Mouse (Mus musculus): Measurements from ENCODE around the gene Phf23. TPM values are rescaled to one million over a fixed set of nuclear protein-coding genes. Genes with fewer than 3 reads are reported as not detected.
"Not testable (repeated sequence)": the region's sequence is repeated elsewhere in the genome, so short reads cannot be mapped to it uniquely, and the experiment has no call there.

The Phf23 gene
- 58.6 and 61.3 TPM in 2 replicates for polyA plus RNA-seq (2015; fragmentation: Nextera tagmentation; extraction: Ambion mirVana)

DNA sequence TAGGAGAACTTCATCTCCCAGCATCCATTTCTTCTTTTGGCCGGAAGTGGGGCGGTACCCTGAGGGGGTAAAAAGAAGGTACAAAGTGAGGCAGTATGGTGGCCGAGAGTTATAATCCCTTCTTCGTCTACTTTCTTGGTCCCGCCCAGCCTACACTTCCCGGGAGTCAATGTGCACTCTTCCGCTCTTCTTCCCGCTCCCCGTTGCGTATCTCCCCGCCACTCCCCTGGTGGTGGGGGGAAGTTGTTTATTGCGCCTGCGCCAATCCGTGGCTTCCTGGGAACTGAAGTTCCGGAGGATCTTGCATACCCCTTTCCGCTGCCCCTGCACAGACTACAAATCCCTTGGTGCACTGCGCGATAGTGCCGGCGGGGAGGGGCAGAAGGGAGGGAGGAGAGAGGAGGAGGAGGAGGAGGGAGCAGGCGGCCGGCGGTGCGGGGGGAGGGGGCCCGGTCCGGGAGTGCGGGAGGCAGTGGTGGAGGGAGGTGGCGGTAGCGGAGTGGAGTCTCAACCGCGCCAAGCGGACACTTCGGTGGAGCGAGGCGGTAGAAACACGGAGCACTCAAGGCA lies at the start of gene Phf23:
Gene Phf23 (plus strand): TSS at position 387 of the 570 bp plus-strand sequence.
- ATAC-seq = peak; percentile 82

DNA sequence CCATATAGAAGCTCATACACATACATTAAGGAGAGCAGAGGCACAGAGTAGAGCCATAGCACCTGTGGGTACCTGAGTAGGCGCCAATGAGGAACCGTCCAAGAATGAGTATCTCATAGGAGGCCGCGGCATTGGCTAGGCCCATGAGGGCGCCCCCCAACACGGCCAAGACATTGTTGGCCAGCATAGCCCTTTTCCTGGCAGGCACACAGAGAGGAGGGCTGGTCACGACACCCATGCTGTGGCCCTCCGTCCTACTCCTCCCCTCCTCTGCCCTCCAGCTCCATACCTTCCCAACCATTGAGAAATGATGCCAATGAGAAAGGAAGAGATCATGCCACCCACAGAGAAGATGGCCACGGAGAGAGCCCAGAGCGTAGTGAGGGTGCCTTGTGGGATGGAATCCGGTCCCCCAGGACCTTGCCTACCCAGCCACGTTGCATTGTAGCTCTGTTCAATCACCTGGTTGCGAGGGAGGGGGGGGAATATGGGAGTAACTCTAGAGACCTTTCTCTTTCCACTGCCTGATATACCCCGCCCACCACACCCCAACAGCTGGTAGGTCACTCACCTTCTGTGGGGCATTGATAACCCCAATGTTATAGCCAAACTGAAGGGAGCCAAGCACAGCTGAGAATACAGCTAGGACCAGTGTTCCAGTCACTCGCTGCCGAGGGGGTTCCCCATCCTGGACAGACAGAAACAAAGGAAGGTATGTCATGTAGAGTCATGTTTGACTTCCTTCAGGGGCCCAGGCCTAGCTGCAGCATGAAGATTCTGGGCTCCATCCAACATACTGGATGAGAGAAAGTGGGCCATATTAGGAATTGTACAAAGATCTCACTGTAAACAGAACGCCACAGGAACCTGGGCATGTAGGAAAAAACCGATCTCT lies 49.3 kb upstream of the Phf23 start:
- peak overlapping the region; percentile 48; the same call in 1 of the 2 replicates for H3K4me3 ChIP-seq (replicated peaks)
- H3K9ac ChIP-seq = peak overlapping the region; percentile 10; the same call in 1 of the 2 replicates
- ATAC-seq = no peak
- H3K9me3 ChIP-seq = no peaks in the 10 kb centered on the region
- H3K27ac ChIP-seq = 0 out of 2 replicates have a peak overlapping the region, but pooled peaks have one; percentile 72
- H3K4me1 ChIP-seq (replicated peaks) = peaks cover 12% of the 10 kb centered on the region; the same call in 1 of the 2 replicates
- peaks cover 6% of the 10 kb centered on the region; the same call in 1 of the 2 replicates for H3K36me3 ChIP-seq
- WGBS = 82% methylated on average over 16 of the region's 18 CpGs
- peak overlapping the region; percentile 78 for H3K4me2 ChIP-seq (replicated peaks)
- no peaks in the 10 kb centered on the region for H3K27me3 ChIP-seq (replicated peaks)

More for the DNA sequence above, at the start of gene Phf23:
- Histone ChIP-seq H3K9ac (peak within 1 kb of the TSS; percentile 90), H3K4me1 (replicated peaks) (peaks cover 26% of the 10 kb centered on the region), H3K9me3 (no peaks in the 10 kb centered on the region), H3K27ac (peak within 1 kb of the TSS; percentile 96), H3K4me3 (replicated peaks) (peak within 1 kb of the TSS; percentile 94), H3K4me2 (replicated peaks) (peak within 1 kb of the TSS; percentile 60), H3K27me3 (replicated peaks) (no peaks in the 10 kb centered on the region), H3K36me3 (peaks cover 24% of the 10 kb centered on the region)
- WGBS = under 1% methylated on average over 36 of the region's 36 CpGs

DNA sequence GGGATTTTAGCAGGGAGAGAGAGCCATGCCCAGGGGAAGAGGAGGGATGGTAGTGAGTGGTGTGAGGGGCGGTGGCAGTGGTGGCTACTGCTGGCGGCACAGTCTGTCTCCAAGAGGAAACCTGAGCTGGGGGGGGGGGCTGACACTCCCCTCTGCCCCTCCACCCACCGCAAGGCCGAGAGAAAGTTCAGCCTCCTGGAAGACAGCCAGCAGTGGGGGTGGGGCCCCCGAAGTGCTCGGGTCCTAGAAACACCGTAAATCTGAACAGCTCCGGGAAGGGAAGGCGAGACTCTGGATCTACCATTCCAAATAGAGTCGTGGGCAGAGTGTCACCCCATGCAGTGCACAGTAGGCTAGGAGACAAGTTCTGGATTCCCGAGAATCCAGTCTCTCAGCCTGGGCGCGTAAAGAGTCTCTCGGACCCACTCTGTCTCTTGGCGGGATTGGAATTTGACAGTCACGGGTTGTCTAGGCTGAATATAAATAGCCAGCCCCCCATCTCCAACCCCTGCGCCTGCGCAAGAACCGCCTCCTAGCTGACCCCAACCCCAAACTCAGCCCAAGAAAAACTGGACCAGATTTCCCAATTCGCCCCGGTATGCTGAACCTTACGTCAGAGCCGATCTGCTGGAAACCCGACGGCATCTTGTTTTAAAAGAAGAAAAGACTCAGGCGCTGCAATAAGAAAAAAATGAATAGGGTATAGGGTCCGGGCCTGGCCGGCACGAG lies 48.1 kb upstream of the Phf23 start:
- ATAC-seq = peak; percentile 53
- Histone ChIP-seq H3K4me3 (replicated peaks) (peak overlapping the region; percentile 48), H3K4me1 (replicated peaks) (peaks cover 12% of the 10 kb centered on the region; the same call in 1 of the 2 replicates), H3K9ac (peak overlapping the region; percentile 44), H3K4me2 (replicated peaks) (peak overlapping the region; percentile 78), H3K36me3 (peaks cover 6% of the 10 kb centered on the region; the same call in 1 of the 2 replicates), H3K9me3 (no peaks in the 10 kb centered on the region), H3K27ac (peak overlapping the region; percentile 72), H3K27me3 (replicated peaks) (no peaks in the 10 kb centered on the region)
- WGBS = 5% methylated on average over 29 of the region's 29 CpGs

DNA sequence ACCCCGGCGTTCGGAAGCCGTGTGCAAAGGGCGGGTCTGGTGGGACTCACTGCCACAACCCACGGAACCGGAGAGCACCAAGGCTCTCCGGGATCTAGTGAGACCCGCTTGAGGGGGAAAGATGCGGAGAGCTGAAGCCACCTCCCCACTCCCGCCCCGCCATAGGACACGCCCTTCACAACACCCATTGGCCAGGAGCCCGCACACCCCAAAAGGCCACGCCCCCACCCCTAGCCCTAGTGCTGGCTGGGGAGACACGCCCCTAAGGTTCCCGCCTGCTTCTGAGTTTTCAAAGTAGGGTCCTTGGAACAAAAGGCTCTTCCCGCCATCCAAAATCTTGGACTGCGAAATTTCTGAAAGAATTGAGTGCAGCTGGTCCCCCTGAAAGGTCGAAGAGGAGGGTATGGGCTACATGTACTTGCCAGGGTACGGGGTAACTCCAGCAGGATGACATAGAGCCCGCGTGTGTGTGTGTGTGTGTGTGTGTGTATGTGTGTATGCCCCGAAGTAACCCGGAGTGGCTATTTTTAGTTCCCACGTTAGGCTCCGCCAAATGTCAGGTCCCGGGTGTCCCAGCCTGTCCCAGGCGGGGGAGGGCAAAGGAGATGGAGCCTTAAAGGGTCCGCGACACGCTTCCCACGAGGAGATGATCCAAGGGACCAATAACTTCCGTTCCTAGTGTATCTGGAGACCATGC lies 47.4 kb upstream of the Phf23 start, which contains the start of gene Slc2a4:
Gene Slc2a4 (minus strand): TSS at position 123 of the 697 bp plus-strand sequence.
- peak; percentile 95 for ATAC-seq
- no peaks in the 10 kb centered on the region for H3K27me3 ChIP-seq (replicated peaks)
- WGBS = under 1% methylated on average over 34 of the region's 34 CpGs
- peak within 1 kb of the TSS; percentile 78 for H3K4me2 ChIP-seq (replicated peaks)
- H3K4me3 ChIP-seq (replicated peaks) = peak within 1 kb of the TSS; percentile 48
- H3K36me3 ChIP-seq = peaks cover 6% of the 10 kb centered on the region; the same call in 1 of the 2 replicates
- peak within 1 kb of the TSS; percentile 44 for H3K9ac ChIP-seq
- H3K9me3 ChIP-seq = no peaks in the 10 kb centered on the region
- H3K27ac ChIP-seq = peak within 1 kb of the TSS; percentile 72
- peaks cover 12% of the 10 kb centered on the region; the same call in 1 of the 2 replicates for H3K4me1 ChIP-seq (replicated peaks)

DNA sequence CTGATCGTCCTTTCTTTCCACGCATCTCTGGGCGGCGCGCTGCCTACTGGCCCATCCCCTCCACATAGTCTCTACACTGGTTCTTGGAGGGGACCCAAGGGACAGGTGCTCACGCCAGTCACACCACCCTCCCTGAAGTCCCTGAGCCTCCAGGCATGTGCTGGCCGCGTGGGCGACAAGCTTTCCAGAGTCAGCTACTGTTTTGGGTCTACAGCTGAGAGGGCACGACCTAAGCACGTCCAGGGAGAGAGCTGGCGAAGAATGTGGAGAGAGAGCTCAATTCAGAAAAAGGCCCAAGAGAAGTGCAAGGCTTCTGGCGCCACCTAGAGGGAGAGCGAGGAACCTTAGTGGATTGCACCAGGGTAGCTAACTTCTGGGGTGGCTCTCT lies 46.8 kb upstream of the Phf23 start:
- Histone ChIP-seq H3K4me1 (replicated peaks) (peaks cover 12% of the 10 kb centered on the region; the same call in 1 of the 2 replicates), H3K36me3 (peaks cover 6% of the 10 kb centered on the region; the same call in 1 of the 2 replicates), H3K27me3 (replicated peaks) (no peaks in the 10 kb centered on the region), H3K9ac (peak overlapping the region; percentile 36; the same call in 1 of the 2 replicates), H3K27ac (peak overlapping the region; percentile 51), H3K9me3 (no peaks in the 10 kb centered on the region), H3K4me3 (replicated peaks) (peak overlapping the region; percentile 48), H3K4me2 (replicated peaks) (peak overlapping the region; percentile 78)
- WGBS = under 1% methylated on average over 14 of the region's 14 CpGs
- ATAC-seq = peak; percentile 45

DNA sequence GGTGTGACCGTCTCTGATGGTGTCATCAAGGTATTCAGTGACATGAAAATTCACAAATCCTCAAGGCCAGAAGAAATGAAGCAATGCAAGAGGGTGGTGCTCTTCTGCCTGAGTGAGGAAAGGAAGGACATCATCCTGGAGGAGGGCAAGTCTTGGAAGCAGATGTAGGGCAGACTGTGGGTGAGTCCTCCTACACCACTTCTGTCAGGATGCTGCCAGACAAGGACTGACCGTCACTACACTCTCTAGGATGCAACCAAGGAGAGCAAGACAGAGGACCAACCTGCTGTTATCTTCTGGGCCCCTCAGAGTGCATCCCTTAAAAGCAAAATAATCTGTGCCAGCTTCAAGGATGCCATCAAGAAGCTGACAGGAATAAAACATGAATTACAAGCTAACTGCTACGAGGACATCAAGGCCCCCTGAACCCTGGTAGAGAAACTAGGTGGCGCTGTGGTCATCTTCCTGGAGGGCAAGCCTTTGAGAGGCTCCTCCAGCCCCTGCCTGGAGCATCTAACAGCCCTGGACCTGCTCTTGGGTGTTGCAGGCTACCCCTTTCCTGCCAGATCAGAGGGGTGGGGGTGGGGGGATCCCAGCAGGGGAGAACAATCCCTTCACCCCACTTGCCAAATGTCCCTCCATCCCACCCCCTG lies 44.6 kb upstream of the Phf23 start:
- WGBS = 49% methylated on average over 4 of the region's 4 CpGs
- Histone ChIP-seq H3K4me1 (replicated peaks) (peaks cover 9% of the 10 kb centered on the region; the same call in 1 of the 2 replicates), H3K27ac (no peak overlapping the region), H3K4me3 (replicated peaks) (no peak overlapping the region), H3K4me2 (replicated peaks) (no peak overlapping the region), H3K9ac (no peak overlapping the region), H3K27me3 (replicated peaks) (no peaks in the 10 kb centered on the region), H3K9me3 (no peaks in the 10 kb centered on the region), H3K36me3 (no peaks in the 10 kb centered on the region)
- no peak for ATAC-seq

DNA sequence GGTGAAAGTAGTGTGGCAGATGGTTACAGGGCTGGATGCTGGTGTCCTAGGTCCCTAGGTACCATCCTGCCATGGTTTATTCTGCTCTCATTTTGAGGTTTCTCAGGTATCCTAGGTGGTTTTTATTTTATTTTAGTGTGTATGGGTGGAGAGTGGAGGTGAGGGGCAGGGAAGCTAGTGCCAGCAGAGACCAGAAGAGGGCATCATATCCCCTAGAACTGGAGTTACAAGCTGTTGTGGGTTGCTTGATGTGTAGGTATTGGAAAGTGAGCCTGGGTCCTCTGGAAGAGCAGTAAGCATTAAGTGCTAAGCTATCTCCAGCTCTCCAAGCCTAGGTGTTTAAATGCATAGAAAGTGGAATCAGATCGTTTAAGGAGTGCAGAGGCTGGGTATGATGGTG lies 43.3 kb upstream of the Phf23 start:
- no peak overlapping the region for H3K4me2 ChIP-seq (replicated peaks)
- ATAC-seq = no peak
- H3K9ac ChIP-seq = no peak overlapping the region
- no peak overlapping the region for H3K4me3 ChIP-seq (replicated peaks)
- H3K27me3 ChIP-seq (replicated peaks) = no peaks in the 10 kb centered on the region
- H3K4me1 ChIP-seq (replicated peaks) = peaks cover 9% of the 10 kb centered on the region; the same call in 1 of the 2 replicates
- 30% methylated on average over 1 of the region's 1 CpGs for WGBS
- no peaks in the 10 kb centered on the region for H3K9me3 ChIP-seq
- H3K36me3 ChIP-seq = no peaks in the 10 kb centered on the region
- no peak overlapping the region for H3K27ac ChIP-seq

DNA sequence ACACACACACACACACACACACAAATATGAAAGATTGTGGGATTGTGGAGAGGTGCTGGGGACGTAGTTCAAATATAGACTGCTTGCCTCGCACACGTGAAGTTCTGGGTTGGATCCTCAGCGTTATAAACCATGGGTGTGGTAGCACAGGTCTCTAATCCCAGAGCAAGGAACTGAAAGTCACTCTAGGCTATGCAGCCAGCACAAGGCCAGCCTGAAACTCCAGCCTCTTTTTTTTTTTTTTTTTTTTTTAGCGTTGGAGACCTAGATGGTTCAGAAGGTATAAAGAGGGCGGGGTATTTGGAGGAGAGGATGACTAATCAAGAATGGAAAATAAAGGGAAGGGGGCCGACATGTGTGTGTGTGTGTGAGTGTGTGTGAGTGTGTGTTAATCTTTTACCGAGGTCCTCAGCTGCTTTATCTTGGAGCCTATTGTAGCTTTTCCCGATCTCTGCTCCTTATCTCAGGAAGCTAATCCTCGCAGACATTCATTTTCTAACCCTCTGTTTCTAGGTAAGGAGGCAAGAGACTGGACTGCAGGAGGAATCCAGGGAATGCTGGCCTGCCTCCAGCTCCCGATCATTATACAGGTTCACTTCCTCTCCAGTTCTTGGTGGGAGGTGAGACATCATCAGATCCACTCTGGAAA lies 42.2 kb upstream of the Phf23 start:
- no peaks in the 10 kb centered on the region for H3K9me3 ChIP-seq
- H3K9ac ChIP-seq = no peak overlapping the region
- H3K27me3 ChIP-seq (replicated peaks) = no peaks in the 10 kb centered on the region
- peak overlapping the region; percentile 28; the same call in 1 of the 2 replicates for H3K4me2 ChIP-seq (replicated peaks)
- 35% methylated on average over 11 of the region's 11 CpGs for WGBS
- ATAC-seq = peak; percentile 58
- H3K36me3 ChIP-seq = no peaks in the 10 kb centered on the region
- no peak overlapping the region for H3K4me3 ChIP-seq (replicated peaks)
- peaks cover 5% of the 10 kb centered on the region; the same call in 1 of the 2 replicates for H3K4me1 ChIP-seq (replicated peaks)
- H3K27ac ChIP-seq = peak overlapping the region; percentile 40; the same call in 1 of the 2 replicates

DNA sequence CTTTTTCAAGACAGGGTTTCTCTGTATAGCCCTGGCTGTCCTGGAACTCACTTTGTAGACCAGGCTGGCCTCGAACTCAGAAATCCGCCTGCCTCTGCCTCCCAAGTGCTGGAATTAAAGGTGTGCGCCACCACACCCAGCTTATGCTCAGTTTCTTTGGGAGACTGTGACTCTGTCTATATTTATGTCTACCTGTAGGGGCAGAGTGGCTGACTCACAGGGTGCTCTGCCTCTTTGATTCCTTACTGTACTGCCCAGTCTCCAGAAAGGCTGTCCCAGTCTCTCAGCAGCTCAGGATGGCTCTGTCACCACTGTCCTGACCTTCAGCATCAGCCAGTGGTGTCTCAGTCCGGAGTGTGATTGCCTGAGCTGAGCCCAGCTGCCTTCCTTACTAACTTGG lies 40.0 kb upstream of the Phf23 start:
- not testable (repeated sequence) for H3K9ac ChIP-seq; H3K4me1 ChIP-seq (replicated peaks); H3K27ac ChIP-seq; H3K9me3 ChIP-seq; H3K4me3 ChIP-seq (replicated peaks); H3K27me3 ChIP-seq (replicated peaks); H3K36me3 ChIP-seq; H3K4me2 ChIP-seq (replicated peaks); ATAC-seq
- WGBS = 78% methylated on average over 4 of the region's 4 CpGs

DNA sequence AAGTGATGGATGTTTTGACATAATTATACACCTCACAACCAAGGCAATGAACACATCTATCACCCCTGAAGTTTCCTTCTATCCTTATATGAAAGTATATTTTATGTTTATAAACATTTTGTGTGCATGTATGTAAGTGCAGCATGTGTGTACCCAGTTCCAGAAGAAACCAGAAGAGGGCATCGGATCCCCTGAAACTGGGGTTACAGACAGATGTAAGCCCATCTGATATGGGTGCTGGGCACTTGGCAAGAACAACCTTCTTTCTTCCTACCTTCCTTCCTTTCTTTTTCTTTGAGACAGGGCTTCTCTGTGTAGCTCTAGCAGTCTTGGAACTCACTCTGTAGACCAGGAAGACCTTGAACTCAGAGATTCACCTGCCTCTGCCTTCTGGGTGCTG lies 39.4 kb upstream of the Phf23 start:
- Histone ChIP-seq H3K9me3 (no peaks in the 10 kb centered on the region), H3K4me2 (replicated peaks) (no peak overlapping the region), H3K27me3 (replicated peaks) (no peaks in the 10 kb centered on the region), H3K36me3 (no peaks in the 10 kb centered on the region), H3K4me3 (replicated peaks) (no peak overlapping the region), H3K9ac (no peak overlapping the region), H3K27ac (no peak overlapping the region), H3K4me1 (replicated peaks) (no peaks in the 10 kb centered on the region)
- WGBS = 67% methylated on average over 1 of the region's 1 CpGs
- no peak for ATAC-seq

All from intestine, embryonic 15.5 days (tissue).